Mouse (Mus musculus) liver, embryonic 14.5 days (tissue): ENCODE results near the gene Tmem273.

Source experiments
- CTCF ChIP-seq: IDR thresholded peaks from 2 replicates; pipeline ENCODE4 v1.5.1; 2016; ENCODE audit warnings: antibody characterized with exemption, low read depth, control low read depth
- EP300 ChIP-seq: IDR thresholded peaks from 2 replicates; pipeline ENCODE4 v1.6.1; 2016; ENCODE audit warnings: antibody characterized with exemption, low read depth

GRCm38 (mm10) chr14:32854059-32854458, 68.3 kb downstream of the Tmem273 start:
- TF ChIP-seq CTCF (no peak), EP300 (no peak)
